Mouse (Mus musculus) cortical plate, adult 2 months (tissue): ENCODE measurements around the gene Akr1b10.
"Not testable (repeated sequence)": the region's sequence is repeated elsewhere in the genome, so short reads cannot be mapped to it uniquely, and the experiment has no call there.

Experiments used
- CTCF ChIP-seq: fragments of 200-500 bp; IDR thresholded peaks from 2 replicates; pipeline ENCODE4 v1.5.1; 2011; ENCODE audit warnings: mild to moderate bottlenecking, control low read depth, low read length; ENCODE audit not compliant: insufficient read depth; ENCODE audit errors: extremely low read depth
- POLR2A ChIP-seq: fragments of 200-500 bp; IDR thresholded peaks from 2 replicates; pipeline ENCODE4 v1.6.1; 2011; ENCODE audit warnings: mild to moderate bottlenecking, low read length, control low read depth; ENCODE audit not compliant: insufficient read depth; ENCODE audit errors: extremely low read depth

DNA sequence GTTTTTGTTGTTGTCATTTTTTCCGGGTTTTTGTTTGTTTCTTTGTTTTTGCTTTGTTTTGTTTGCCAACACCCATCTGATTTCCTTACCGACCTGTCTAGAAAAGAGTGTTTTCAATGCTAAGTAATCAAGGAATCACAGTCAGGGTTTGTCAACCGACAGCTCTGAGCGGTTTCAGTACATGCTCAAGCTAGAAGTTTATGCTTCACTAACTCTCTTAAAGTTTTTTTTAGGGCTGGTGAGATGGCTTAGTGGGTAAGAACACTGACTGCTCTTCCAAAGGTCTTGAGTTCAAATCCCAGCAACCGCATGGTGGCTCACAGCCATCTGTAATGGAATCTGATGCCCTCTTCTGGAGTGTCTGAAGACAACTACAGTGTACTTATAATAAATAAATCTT, 8.1 kb upstream of the Akr1b10 start:
- TF ChIP-seq CTCF, POLR2A: not testable (repeated sequence)
